Mouse (Mus musculus) left cerebral cortex, postnatal 10 days (tissue): ENCODE measurements at regions not wholly inside any gene's neighbourhood (a gene's known extent, or its start where the extent isn't known, plus 50 kb on each side); places are given as distances from the start of the nearest gene placed in this dataset.

Experiments used
- DNase-seq, 2 experiments: peaks; one replicate each; pipeline ENCODE4 v3.0.0; 2021 to 2022; ENCODE audit warnings: low spot score in 2 of 2, mixed read lengths in 1 of 2; ENCODE audit errors: extremely low spot score in 1 of 2
- intact Hi-C: fragments of 180-260 bp; cut with DNase I; formaldehyde crosslinking; loops from one replicate; pipeline ENCODE4 v1.15.1; 2025

GRCm38 (mm10) chr13:107362806-107363687 lies 341.1 kb upstream of the Kif2a start:
- DNase-seq = no peak
- intact Hi-C loops = no loop called here

DNA sequence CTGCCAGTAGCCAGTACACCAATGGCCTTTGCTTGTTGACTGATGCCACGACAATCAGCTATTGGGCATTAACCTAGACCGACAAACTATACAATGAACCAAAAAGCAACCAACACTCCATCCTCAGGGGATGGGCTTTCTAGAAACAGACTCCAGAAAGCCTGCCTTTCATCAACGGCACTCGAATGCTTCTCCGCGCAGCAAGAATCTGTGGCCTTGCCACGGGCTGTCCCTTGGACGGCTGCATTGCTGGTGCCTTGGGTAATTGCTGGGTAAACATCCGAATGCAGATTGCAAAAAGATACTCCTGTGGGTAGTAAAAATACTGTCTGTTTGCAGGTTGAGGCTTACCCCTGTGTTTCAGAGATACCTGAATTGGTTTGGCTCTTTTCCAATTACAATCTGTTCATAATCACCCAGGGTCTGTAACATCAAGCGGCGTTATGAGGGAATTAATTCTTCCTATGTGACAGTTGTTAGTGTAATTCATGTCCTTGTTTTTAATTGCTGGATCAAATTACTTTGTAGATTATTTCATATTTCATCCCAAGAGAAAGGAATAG lies 319.0 kb upstream of the Kif2a start:
- intact Hi-C loops = no loop called here
- DNase-seq = no peak

DNA sequence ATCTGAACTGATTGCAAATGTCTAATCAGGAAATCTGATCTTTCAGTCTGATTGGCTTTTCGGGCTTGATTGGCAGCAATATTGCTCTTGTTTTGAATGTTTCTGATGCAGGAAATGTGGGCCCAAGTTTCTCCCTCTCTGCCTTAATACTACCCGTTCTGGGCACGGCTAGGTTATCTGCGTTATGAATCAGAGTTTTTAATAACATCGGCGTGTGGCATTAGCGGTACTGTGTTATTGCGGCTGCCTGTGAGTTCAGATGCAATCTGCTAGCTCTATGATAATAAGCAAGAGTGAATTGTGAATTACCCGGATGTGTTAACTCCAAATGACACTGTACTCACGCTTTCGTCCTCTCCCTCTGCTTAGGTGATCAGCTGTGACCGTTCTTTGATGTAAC lies 316.2 kb upstream of the Kif2a start:
- intact Hi-C loops = no loop called here
- DNase-seq = no peak

DNA sequence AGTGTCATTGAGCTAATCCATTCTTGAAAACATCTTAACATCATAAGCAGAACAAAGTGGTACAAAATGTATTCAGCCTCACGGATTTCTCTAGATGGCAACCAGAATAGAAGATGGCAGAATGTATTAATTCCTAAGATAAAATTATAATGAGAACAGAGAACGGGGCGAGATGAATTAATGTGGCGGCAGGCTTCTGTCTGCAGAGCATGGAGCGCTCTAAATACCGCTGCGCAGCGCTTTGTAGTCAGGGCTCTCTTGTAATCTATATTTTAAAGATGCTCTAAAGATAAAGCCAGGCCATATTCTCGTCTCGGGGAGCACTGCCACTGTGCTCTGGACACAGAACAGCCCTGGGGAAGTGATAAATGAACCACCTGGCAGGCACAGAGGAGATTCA lies 315.2 kb upstream of the Kif2a start:
- no peak for DNase-seq
- intact Hi-C loops = no loop called here

- DNase-seq = peak in 1 of 2 experiments; percentile 20
- intact Hi-C loops = loop anchor here (5.0 kb wide), 1 partner anchor 828 kb away; the partner anchor contains the start of genes Ercc8 and Ndufaf2
Measured at GRCm38 (mm10) chr13:107329348-107329747, 307.4 kb upstream of the Kif2a start.

GRCm38 (mm10) chr13:107325707-107326495 lies 304.0 kb upstream of the Kif2a start:
- intact Hi-C loops = loop anchor here (5.0 kb wide), 1 partner anchor 831 kb away; the partner anchor contains the start of genes Ercc8 and Ndufaf2
- DNase-seq = peak; percentile 42 to 52

GRCm38 (mm10) chr13:107314746-107315145 lies 292.8 kb upstream of the Kif2a start:
- DNase-seq = no peak
- intact Hi-C loops = no loop called here

GRCm38 (mm10) chr13:107308958-107309639 lies 287.2 kb upstream of the Kif2a start:
- DNase-seq = peak; percentile 26 to 32
- intact Hi-C loops = no loop called here

GRCm38 (mm10) chr13:107308404-107308803 lies 286.5 kb upstream of the Kif2a start:
- intact Hi-C loops = no loop called here

GRCm38 (mm10) chr13:107306958-107307357 lies 285.0 kb upstream of the Kif2a start:
- intact Hi-C loops = no loop called here
- no peak for DNase-seq

More at GRCm38 (mm10) chr13:107308404-107308803, 286.5 kb upstream of the Kif2a start:
- no peak for DNase-seq

- intact Hi-C loops = no loop called here
- DNase-seq = no peak
Measured at GRCm38 (mm10) chr13:107306232-107306631, 284.3 kb upstream of the Kif2a start.

DNA sequence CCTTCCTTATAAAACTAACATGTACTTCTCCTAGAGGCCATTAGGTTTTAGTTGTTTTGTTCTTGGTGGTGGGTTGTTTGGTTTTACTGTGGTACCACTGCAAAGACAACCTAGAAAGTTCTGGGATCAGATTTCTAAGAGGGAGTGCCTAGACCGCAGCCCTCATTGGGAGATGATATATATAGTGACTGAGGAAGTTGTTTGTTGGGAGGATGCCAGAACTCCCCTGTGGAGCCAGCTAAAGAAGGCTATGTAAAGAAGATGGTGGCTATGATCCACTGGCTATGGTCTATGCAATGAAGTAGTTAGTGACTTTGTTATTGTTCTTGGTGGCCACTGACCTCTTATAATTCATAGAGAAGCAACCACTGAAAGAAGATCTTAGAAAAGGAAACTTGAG lies 283.8 kb upstream of the Kif2a start:
- DNase-seq = no peak
- intact Hi-C loops = no loop called here

DNA sequence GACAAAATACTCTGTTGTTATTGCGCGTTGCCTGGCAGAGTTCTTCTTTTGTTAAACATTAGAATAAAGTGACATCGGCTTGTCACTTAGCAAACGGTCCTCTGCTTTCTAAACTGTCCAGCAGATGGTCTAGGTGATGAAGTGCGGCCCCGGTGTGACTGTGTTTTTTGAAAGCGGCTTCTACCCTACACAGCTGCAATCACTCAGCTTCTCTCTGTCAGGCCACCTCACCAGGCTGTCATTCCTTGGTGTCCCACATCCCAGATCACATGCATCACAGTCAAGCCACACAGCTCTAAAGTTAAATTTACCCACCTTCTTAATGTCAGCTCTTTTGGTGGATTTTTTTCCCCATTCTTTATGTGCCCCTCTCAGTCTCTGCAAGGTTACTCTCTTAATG lies 282.0 kb upstream of the Kif2a start:
- DNase-seq = no peak
- intact Hi-C loops = no loop called here

DNA sequence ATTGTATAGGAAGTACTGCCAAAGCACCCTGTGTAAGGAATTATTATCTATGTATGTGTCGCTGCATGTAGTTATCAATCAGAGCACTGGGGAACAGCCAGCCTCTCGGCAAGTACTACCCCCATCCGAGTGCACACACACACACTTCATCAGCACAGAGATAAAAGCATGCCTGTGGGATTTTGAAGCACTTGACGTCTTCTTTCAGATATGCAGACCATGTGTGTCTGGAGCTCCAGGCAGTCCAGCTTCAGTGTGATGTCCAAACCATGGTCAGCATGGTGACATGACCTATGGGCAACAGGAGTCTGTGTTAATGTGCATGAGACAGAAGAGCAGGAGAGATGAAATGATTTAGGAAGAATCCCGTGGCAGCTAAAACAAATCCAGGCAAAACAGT lies 281.4 kb upstream of the Kif2a start:
- DNase-seq = no peak
- intact Hi-C loops = no loop called here

DNA sequence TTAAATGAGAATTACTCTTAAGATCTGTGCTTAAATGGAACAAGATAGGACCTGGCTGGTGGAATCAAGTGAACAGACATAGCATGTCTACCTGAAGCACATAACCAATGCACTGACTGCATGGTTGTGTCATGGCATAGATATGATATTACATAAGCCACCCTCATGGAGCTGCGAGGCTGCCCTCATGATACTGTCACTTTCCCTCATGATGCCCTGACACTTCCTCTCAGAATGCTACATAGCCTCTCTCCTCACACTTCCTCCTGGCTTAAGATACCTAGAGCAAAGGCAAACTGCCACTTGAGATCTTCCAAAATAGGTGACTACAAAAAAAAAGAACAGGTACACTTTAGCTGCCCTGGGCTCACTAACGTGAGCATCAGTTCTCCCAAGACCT lies 278.9 kb upstream of the Kif2a start:
- intact Hi-C loops = no loop called here
- no peak for DNase-seq

DNA sequence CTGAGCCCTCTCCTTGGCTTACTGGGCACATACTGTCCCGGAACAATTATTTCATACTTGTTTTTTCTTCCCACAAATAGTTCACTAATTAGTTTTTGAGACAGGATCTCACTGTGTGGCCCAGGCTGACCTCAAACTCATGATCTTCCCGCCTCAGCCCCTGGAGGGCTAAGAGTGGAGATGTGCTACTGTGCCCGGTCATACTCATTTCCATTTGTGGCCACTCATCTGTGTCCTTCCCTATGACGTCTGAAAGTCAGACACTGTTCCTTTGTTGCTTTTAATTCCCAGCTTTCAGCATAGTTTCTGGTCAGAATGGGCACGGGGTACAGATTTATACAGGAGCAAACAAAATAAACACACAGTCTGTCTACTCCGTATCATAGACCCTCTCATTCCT lies 242.7 kb upstream of the Kif2a start:
- intact Hi-C loops = no loop called here
- DNase-seq = no peak

GRCm38 (mm10) chr13:107261479-107262050 lies 239.6 kb upstream of the Kif2a start:
- intact Hi-C loops = no loop called here
- no peak for DNase-seq

DNA sequence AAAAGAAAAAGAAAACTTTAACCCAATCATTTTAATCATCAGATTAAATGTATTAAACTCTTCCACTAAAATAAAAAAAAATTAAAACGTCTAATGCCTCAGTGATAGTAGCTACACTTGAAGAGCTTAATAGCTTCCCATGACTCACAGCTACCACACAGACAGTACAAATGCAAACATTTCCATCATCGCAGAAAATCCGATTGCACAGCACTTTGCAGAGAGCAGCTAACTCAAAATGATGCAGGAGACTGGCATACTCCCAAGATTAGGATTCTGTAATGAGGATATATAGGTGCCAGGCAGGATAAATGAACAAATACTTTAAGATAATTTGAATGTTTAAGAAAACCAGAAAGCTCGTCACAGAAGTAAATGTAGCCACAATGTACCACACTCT lies 238.3 kb upstream of the Kif2a start:
- intact Hi-C loops = no loop called here

More for the DNA sequence above, 238.3 kb upstream of the Kif2a start:
- DNase-seq = no peak
